Mouse (Mus musculus): ENCODE measurements at regions not wholly inside any gene's neighbourhood (a gene's known extent, or its start where the extent isn't known, plus 50 kb on each side); places are given as distances from the start of the nearest gene placed in this dataset.

- TF ChIP-seq CTCF (conservative IDR thresholded peaks at IDR 0.05; ENCODE audit: insufficient read depth, insufficient read length, low read depth, low read length) (no peak), POLR2A (IDR thresholded peaks at IDR 0.05; ENCODE audit: low read depth, low read length) (no peak)
Observed at GRCm38 (mm10) chr11:40624126-40624778, 70.8 kb downstream of the Mat2b start.
